Mouse (Mus musculus) effector memory CD4-positive, alpha-beta T cell, adult 7 months (primary cell): ENCODE results near the gene Dhx37. TPM values are rescaled to one million over a fixed set of nuclear protein-coding genes. Genes with fewer than 3 reads are reported as not detected.

Experiments
- polyA plus RNA-seq: library from polyadenylated mRNA; unstranded; fragments of 100-300 nt; shearing (Covaris generic); gene quantifications from one replicate; pipeline ENCODE4 v1.2.1, GENCODE M21; 2017

The Dhx37 gene
- polyA plus RNA-seq, result 10.9 TPM

DNA sequence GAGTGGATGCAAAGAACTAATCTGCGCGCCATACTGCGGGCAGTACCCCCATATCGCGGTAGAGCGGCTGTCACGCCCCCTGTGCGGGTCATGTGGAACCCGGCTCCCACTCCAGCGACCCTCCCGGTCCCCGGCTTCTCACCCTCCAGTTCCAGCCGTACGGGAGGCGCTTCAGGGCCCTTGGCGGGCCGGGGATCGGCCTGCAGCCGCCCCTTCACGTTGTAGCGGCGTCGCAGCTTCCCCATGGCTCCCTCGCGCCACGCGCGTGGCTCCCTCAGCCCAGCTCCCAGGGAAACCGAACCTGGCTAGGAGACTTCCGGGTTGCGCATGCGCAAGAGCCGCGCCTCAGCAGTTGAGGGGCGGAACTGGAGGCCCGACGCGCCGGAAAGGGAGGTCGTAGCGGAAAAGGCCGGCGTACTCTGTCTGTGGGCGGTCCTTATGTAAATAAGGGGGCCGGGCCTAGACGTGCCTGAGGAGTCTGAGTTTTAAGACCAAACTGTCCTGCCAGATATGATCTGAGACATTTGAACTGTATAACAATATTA lies at the start of gene Dhx37:
Gene Dhx37 (minus strand): TSS at position 329 of the 545 bp plus-strand sequence.

DNA sequence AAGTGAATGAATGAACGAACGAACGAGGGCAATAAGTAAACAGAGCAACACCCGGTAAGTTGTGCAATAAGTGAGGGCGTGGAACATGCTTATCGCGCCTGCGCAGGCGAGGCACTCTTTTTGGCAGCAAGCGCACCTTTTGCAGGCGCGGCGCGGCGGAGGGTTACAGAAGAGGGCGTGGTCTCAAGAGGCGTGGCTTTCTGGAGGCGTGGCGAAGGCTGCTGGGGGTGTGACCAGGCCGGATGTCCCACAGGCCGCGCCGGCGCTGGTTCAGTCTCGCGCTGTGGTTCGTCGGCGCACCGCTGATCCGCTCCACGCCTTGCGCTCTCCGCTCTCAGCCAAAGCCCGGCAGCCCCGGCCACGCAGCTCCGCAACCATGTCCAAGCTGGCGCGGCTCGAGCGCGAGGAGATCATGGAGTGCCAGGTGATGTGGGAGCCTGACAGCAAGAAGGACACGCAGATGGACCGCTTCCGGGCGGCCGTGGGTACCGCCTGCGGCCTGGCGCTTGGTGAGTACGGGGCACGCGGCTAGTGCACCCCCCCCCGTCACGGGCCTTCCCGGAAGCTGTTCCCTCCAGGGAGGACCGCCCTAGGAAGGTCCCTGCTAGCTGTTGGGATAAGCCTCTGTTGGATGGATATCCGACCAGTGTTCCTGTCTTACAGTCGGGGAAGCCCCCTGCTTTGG lies 41.8 kb upstream of the Dhx37 start, which contains the start of gene Aacs:
Gene Aacs (plus strand): TSS at position 214 of the 685 bp plus-strand sequence.

DNA sequence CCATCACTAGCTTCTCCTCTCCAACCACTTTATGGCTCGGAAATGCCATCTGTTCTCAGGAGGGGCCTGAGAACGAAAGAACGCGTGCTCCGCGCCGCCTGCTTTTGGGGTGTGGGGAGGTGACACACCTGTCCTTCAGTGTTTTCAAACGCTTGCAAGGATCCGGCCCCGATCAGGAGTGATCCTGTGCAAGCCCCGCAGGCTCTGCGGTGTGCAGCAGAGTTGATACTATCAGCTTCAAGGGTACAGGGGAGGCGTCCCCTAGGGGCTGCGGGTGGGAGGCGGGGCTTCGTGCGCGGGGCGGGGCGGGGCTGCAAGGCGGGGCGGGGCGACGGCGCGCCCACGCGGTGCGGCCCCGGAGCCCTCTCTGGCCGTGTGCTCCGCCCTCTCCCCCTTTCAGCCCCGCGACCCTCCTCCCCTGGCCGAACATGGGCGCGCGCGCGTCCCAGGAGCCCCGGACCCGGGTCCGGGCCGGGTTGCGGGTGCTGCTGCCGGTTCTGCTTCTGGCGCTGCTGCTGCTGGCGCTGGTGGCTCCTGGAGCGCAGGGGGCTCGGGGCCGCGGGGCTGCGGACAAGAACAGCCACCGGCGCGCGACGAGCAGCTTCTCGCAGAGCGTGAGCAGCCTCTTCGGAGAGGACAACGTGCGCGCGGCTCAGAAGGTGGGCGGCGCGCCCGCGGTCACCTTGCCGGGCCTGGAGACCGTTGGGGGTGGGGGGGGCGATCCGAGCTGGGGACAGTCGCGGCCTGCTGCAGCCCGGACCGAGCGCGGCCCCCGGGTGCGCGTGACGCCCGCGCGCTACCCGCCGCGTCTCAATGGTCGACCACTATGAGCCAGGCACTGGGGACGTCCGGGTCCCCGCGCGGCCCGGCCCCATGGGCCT lies 7.6 kb upstream of the Dhx37 start, which contains the start of gene Bri3bp:
Gene Bri3bp (plus strand): TSS at position 335 of the 881 bp plus-strand sequence.

DNA sequence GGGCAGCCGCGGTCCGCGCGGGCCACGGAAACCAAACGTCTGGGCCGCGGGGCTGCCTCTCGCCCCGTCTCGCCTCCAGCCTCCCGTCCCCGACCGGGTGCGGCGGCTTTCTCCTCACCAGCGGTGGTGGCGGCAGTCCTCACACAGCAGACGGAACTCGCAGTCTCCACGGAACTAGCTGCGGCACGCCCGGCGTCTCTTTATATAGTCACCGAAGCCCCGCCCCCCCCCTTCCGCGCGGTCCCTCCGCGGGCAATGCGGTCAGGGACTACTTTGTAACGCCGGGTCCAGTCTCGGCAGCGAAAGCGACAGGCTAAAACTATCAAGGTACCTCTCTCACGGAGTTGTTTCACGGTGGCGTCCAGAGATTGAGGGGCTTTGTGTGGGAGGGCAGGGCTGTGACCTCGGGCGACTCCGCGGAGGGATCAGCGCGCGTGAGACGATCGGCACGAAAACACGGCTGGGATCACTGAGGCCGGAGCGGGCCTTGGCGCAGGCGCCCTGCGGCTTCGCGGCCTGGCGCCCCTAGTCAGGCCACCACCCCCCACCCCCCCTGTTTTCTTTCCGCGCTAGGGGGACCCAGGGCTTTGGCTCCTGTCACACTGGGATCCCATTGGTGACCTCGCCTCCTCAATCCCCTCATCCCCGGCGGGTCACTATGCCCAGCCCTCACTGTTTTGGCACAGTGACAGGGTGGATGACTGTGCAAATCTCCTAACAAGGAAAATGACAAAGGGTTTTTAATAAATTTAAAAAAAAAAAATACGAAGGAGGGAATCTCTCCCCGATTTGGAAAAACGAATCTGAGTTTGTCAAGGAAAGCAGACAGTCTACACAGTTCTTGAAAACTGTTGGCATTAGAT lies 44.1 kb downstream of the Dhx37 start, which contains the start of gene Ubc:
Gene Ubc (minus strand): TSS at position 624 of the 863 bp plus-strand sequence.

DNA sequence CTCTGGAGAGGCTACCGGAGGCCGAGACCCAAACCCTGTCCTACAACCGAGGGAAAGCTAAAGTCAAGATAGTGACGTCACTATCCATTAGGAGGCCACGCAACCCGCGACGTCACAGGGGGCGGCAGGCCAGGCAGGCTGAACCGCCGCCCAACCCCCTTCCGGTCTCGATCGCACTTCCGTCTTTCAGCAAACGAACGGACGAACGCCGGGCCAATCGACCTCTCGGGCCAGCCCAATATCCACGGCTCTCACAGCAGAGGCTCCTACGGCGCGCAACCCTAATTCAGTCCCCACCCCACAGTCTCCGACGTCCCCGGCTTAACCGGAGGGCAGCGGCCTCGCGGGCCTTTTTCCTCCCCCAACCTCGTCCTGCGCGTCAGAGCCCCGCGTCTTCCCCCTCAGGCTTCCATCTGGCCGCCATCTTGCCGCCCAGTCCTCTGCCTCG lies 44.8 kb downstream of the Dhx37 start, which contains the start of gene Gm10382:
Gene Gm10382 (plus strand): TSS at position 192 of the 448 bp plus-strand sequence.

Other genes starting within 250 kb of the Dhx37 start
- gene Scarb1, start 93.0 kb downstream of the Dhx37 start, polyA plus RNA-seq, result 9.1 TPM
- 10.1 TPM for gene Gm10382, start 44.8 kb downstream of the Dhx37 start, polyA plus RNA-seq
- gene Ubc, start 43.9 kb downstream of the Dhx37 start, polyA plus RNA-seq, result 3,952 TPM
- gene Bri3bp, start 7.4 kb upstream of the Dhx37 start, polyA plus RNA-seq, result 28.5 TPM
- gene Aacs, start 41.7 kb upstream of the Dhx37 start, polyA plus RNA-seq, result 36.1 TPM
- gene Tmem132b, start 97.7 kb upstream of the Dhx37 start, polyA plus RNA-seq, result 0.21 TPM